Mouse (Mus musculus): Measurements from ENCODE around the gene Mbnl2. TPM values are rescaled to one million over a fixed set of nuclear protein-coding genes. Genes with fewer than 3 reads are reported as not detected.

Gene Mbnl2
- polyA plus RNA-seq, 1 experiment from 2014 or later = 36.4 TPM

DNA sequence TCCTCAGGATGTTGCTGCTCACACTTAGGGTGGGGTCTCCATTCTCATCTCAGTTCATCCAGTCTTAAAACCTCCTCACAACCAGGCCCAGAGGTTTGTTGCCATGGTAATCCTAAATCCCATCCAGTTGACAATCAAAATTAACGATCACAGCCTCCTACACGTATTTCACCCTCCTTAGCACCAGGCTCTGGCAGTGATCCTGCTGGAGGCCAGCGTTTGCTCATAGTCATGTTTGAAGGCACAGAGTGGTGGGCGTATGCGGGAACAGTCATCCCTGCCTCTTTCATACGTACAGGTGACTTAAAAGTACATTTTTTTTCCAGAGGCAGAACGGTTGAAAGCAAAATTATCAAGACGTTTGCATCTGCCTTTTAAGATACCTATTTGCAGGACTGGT, 8.3 kb downstream of the Mbnl2 start:
- Histone ChIP-seq H3K27ac (ENCODE audit: low read depth, low read length) (no peak overlapping the region), H3K36me3 (ENCODE audit: control insufficient read depth, insufficient read depth, low read length) (no peaks in the 10 kb centered on the region), H3K9me3 (ENCODE audit: control insufficient read depth, low read length) (no peaks in the 10 kb centered on the region), H3K4me2 (no peak overlapping the region), H3K4me1 (ENCODE audit: control insufficient read depth, insufficient read depth, low read length) (peaks cover 3% of the 10 kb centered on the region), H3K27me3 (ENCODE audit: control insufficient read depth, insufficient read depth, low read length) (no peaks in the 10 kb centered on the region), H3K4me3 (ENCODE audit: low read depth, low read length) (no peak overlapping the region), H3K9ac (ENCODE audit: low read length) (no peak overlapping the region)
- DNase-seq (ENCODE audit: low spot score, missing footprints) (no peak), ATAC-seq (ENCODE audit: low FRiP score) (no peak)
- WGBS = 76% methylated on average over 8 of the region's 8 CpGs

DNA sequence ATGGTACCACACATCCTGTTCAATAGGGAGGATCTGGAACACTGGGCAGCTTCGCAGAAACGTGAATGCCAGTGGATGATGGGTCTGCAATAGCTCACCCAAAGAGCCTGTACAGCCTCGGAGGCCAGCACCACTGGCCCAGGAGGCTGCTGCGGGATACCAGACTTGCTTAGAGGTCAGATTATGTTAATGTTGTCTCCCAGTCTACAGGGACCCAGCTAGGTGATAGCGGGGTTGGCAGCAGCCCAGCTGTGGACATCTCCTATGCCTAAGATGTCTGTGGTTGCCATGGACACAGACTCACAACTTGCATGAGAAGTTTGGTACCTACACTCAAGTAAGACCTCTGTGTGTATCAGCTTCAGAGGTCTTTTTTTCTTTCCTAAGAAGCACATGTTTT, 9.0 kb downstream of the Mbnl2 start:
- ATAC-seq (ENCODE audit: low FRiP score) = no peak
- H3K9me3 ChIP-seq (ENCODE audit: control insufficient read depth, low read length) = no peaks in the 10 kb centered on the region

DNA sequence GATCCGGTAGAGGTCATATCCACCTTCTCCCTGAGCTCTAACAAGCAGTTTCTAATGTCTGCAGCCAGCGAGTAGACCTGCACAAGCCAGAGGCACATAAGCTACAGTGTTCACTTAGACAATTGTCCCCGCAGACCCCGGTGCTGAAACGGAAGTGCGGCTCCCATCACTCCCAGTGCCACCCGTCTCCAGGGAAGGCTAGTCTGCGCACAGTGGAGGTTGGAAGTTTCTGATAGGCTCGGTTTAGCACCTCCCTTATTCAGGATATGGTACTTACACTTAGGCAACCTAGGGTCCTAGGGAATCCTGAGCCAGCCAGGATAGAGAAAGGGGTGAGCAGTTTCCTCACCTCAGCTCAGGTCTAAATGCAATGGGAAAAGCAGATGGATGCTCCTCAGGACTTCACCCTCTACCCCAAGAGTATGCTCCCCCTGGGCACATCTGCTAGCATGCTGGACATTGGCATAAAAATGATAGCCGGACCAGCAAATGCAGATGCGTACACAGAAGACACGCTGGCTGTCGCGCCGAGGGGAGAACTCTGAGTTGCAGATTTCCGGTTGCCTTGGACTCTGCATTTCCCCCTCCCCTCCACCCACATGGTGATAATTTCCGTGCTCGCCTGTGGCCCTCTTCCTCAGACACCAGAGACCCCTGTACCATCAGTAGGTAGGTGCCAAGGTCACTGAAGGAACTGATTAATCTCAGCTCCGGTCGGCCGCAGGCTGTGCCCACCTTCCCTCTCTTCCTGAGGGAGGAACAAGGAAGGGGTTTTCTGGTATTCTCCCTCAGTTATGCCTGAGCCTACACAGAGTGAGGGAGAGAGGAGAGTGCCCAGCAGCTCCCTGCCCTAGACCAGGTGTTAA, 11.9 kb downstream of the Mbnl2 start:
- peaks cover 2% of the 10 kb centered on the region; the same call in 1 of the 2 replicates for H3K4me1 ChIP-seq (ENCODE audit: control insufficient read depth, insufficient read depth, low read length)
- no peak for ATAC-seq (ENCODE audit: low FRiP score)
- no peak overlapping the region for H3K27ac ChIP-seq (ENCODE audit: low read depth, low read length)
- H3K4me3 ChIP-seq (ENCODE audit: low read depth, low read length) = no peak overlapping the region
- no peaks in the 10 kb centered on the region for H3K27me3 ChIP-seq (ENCODE audit: control insufficient read depth, insufficient read depth, low read length)
- H3K4me2 ChIP-seq = no peak overlapping the region
- 54% methylated on average over 21 of the region's 21 CpGs for WGBS
- no peaks in the 10 kb centered on the region for H3K9me3 ChIP-seq (ENCODE audit: control insufficient read depth, low read length)
- no peak overlapping the region for H3K9ac ChIP-seq (ENCODE audit: low read length)
- DNase-seq (ENCODE audit: low spot score, missing footprints) = no peak
- H3K36me3 ChIP-seq (ENCODE audit: control insufficient read depth, insufficient read depth, low read length) = no peaks in the 10 kb centered on the region

More for the DNA sequence above, 9.0 kb downstream of the Mbnl2 start:
- peaks cover 2% of the 10 kb centered on the region for H3K4me1 ChIP-seq (ENCODE audit: control insufficient read depth, insufficient read depth, low read length)
- 80% methylated on average over 5 of the region's 5 CpGs for WGBS
- DNase-seq (ENCODE audit: low spot score, missing footprints) = no peak
- H3K9ac ChIP-seq (ENCODE audit: low read length) = no peak overlapping the region
- no peak overlapping the region for H3K4me2 ChIP-seq
- H3K27me3 ChIP-seq (ENCODE audit: control insufficient read depth, insufficient read depth, low read length) = no peaks in the 10 kb centered on the region
- H3K4me3 ChIP-seq (ENCODE audit: low read depth, low read length) = no peak overlapping the region
- H3K27ac ChIP-seq (ENCODE audit: low read depth, low read length) = no peak overlapping the region
- no peaks in the 10 kb centered on the region for H3K36me3 ChIP-seq (ENCODE audit: control insufficient read depth, insufficient read depth, low read length)

GRCm38 (mm10) chr14:120287987-120288275, 12.5 kb downstream of the Mbnl2 start:
- Histone ChIP-seq H3K36me3 (ENCODE audit: control insufficient read depth, insufficient read depth, low read length) (no peaks in the 10 kb centered on the region), H3K9me3 (ENCODE audit: control insufficient read depth, low read length) (no peaks in the 10 kb centered on the region), H3K9ac (ENCODE audit: low read length) (no peak overlapping the region), H3K4me2 (no peak overlapping the region), H3K27ac (ENCODE audit: low read depth, low read length) (no peak overlapping the region), H3K4me1 (ENCODE audit: control insufficient read depth, insufficient read depth, low read length) (peaks cover 2% of the 10 kb centered on the region; the same call in 1 of the 2 replicates), H3K4me3 (ENCODE audit: low read depth, low read length) (no peak overlapping the region), H3K27me3 (ENCODE audit: control insufficient read depth, insufficient read depth, low read length) (no peaks in the 10 kb centered on the region)
- ATAC-seq (ENCODE audit: low FRiP score) = no peak
- no peak for DNase-seq (ENCODE audit: low spot score, missing footprints)

- peaks cover 2% of the 10 kb centered on the region; the same call in 1 of the 2 replicates for H3K4me1 ChIP-seq (ENCODE audit: control insufficient read depth, insufficient read depth, low read length)
- H3K36me3 ChIP-seq (ENCODE audit: control insufficient read depth, insufficient read depth, low read length) = no peaks in the 10 kb centered on the region
- no peak for ATAC-seq (ENCODE audit: low FRiP score)
- H3K4me2 ChIP-seq = no peak overlapping the region
- no peaks in the 10 kb centered on the region for H3K27me3 ChIP-seq (ENCODE audit: control insufficient read depth, insufficient read depth, low read length)
- no peak for DNase-seq (ENCODE audit: low spot score, missing footprints)
- 92% methylated on average over 10 of the region's 10 CpGs for WGBS
- no peak overlapping the region for H3K9ac ChIP-seq (ENCODE audit: low read length)
- no peaks in the 10 kb centered on the region for H3K9me3 ChIP-seq (ENCODE audit: control insufficient read depth, low read length)
- H3K27ac ChIP-seq (ENCODE audit: low read depth, low read length) = no peak overlapping the region
- H3K4me3 ChIP-seq (ENCODE audit: low read depth, low read length) = no peak overlapping the region
These were observed 13.0 kb downstream of the Mbnl2 start for GRCm38 (mm10) chr14:120288378-120289002.

DNA sequence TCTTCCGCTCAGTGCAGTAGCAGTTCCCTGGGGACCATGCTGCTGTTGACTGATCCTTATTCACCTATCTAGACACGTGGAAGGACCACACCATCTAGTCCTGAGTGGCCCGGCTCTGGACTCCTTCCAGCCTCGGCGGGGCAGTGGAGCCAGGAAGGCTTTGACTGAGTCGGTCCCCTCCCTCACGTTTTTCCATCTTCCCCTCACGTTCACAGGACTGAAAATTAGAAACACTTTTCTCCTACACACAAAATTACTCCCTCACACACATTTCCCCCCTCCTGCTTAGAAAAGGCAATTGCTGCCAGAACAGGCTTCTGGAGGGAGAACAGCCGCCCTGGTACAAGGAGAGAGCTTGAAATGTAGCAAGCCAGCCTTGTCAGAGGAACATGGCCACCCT, 13.6 kb downstream of the Mbnl2 start:
- Histone ChIP-seq H3K4me3 (ENCODE audit: low read depth, low read length) (no peak overlapping the region), H3K9ac (ENCODE audit: low read length) (no peak overlapping the region), H3K27ac (ENCODE audit: low read depth, low read length) (no peak overlapping the region), H3K27me3 (ENCODE audit: control insufficient read depth, insufficient read depth, low read length) (no peaks in the 10 kb centered on the region), H3K36me3 (ENCODE audit: control insufficient read depth, insufficient read depth, low read length) (no peaks in the 10 kb centered on the region), H3K4me2 (no peak overlapping the region), H3K9me3 (ENCODE audit: control insufficient read depth, low read length) (no peaks in the 10 kb centered on the region), H3K4me1 (ENCODE audit: control insufficient read depth, insufficient read depth, low read length) (peaks cover 2% of the 10 kb centered on the region; the same call in 1 of the 2 replicates)
- ATAC-seq (ENCODE audit: low FRiP score) = no peak
- WGBS = 89% methylated on average over 9 of the region's 9 CpGs
- no peak for DNase-seq (ENCODE audit: low spot score, missing footprints)

- ATAC-seq (ENCODE audit: low FRiP score) = no peak
- no peak overlapping the region for H3K4me3 ChIP-seq (ENCODE audit: low read depth, low read length)
These were observed 14.1 kb downstream of the Mbnl2 start for GRCm38 (mm10) chr14:120289528-120289927.

DNA sequence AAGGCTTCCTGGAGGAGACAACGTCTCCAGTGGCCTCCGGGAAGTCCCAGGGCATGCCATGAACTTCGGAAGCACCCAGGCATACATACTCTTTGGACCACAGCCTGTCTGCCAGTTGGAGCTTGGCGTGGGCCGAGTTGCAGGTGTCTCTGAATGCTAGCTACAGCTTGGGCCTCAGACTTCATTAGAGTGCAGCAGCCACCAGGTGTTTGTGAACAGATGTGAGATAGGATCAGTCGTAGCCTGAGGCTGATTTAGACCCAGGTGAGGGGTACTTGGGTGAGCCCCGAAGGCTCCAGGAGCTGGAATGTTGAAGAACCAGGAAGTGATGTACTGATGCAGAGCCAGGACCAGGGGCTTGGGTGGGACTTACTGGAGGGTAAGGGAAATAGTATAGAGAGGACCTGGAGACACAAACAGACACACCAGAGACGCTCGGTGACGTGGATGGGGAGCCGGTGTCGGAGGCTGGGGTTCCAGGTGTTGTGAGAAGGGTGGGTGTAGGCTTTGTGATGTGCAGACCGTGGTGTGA, 15.8 kb downstream of the Mbnl2 start:
- H3K9me3 ChIP-seq (ENCODE audit: control insufficient read depth, low read length) = no peaks in the 10 kb centered on the region
- no peak overlapping the region for H3K4me3 ChIP-seq (ENCODE audit: low read depth, low read length)
- H3K9ac ChIP-seq (ENCODE audit: low read length) = no peak overlapping the region
- no peaks in the 10 kb centered on the region for H3K36me3 ChIP-seq (ENCODE audit: control insufficient read depth, insufficient read depth, low read length)
- H3K27ac ChIP-seq (ENCODE audit: low read depth, low read length) = no peak overlapping the region
- peaks cover 2% of the 10 kb centered on the region; the same call in 1 of the 2 replicates for H3K4me1 ChIP-seq (ENCODE audit: control insufficient read depth, insufficient read depth, low read length)
- no peak overlapping the region for H3K4me2 ChIP-seq
- WGBS = 93% methylated on average over 13 of the region's 13 CpGs
- no peak for ATAC-seq (ENCODE audit: low FRiP score)
- H3K27me3 ChIP-seq (ENCODE audit: control insufficient read depth, insufficient read depth, low read length) = no peaks in the 10 kb centered on the region
- no peak for DNase-seq (ENCODE audit: low spot score, missing footprints)

More at GRCm38 (mm10) chr14:120289528-120289927, 14.1 kb downstream of the Mbnl2 start:
- Histone ChIP-seq H3K9me3 (ENCODE audit: control insufficient read depth, low read length) (no peaks in the 10 kb centered on the region), H3K9ac (ENCODE audit: low read length) (no peak overlapping the region), H3K27ac (ENCODE audit: low read depth, low read length) (no peak overlapping the region), H3K4me1 (ENCODE audit: control insufficient read depth, insufficient read depth, low read length) (peaks cover 2% of the 10 kb centered on the region; the same call in 1 of the 2 replicates), H3K27me3 (ENCODE audit: control insufficient read depth, insufficient read depth, low read length) (no peaks in the 10 kb centered on the region), H3K36me3 (ENCODE audit: control insufficient read depth, insufficient read depth, low read length) (no peaks in the 10 kb centered on the region), H3K4me2 (no peak overlapping the region)
- no peak for DNase-seq (ENCODE audit: low spot score, missing footprints)
- WGBS = 89% methylated on average over 7 of the region's 7 CpGs

DNA sequence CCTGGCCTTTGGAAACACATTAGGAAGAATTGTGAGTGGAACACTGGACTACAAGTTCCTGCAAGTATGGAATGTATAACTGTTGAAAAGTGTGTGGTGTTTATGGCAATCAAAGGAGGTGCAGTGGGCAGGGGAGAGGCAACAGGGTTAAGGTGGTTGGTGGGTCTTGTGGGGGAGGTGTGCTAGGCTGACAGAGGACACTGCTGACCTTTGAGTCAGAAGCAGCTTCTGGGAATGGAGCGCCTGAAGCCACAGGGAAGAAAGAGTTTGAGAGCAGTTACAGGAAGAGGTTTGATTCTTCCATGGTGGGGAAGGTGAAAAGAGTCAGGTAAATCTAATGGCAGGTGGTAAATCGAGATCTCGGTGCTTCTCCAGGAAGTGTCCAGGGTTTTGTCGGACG, 16.7 kb downstream of the Mbnl2 start:
- H3K4me1 ChIP-seq (ENCODE audit: control insufficient read depth, insufficient read depth, low read length) = peaks cover under 1% of the 10 kb centered on the region; the same call in 1 of the 2 replicates
- H3K27me3 ChIP-seq (ENCODE audit: control insufficient read depth, insufficient read depth, low read length) = no peaks in the 10 kb centered on the region
- no peak overlapping the region for H3K27ac ChIP-seq (ENCODE audit: low read depth, low read length)
- no peak overlapping the region for H3K4me2 ChIP-seq
- no peak for DNase-seq (ENCODE audit: low spot score, missing footprints)
- H3K9me3 ChIP-seq (ENCODE audit: control insufficient read depth, low read length) = no peaks in the 10 kb centered on the region
- no peak overlapping the region for H3K9ac ChIP-seq (ENCODE audit: low read length)
- no peaks in the 10 kb centered on the region for H3K36me3 ChIP-seq (ENCODE audit: control insufficient read depth, insufficient read depth, low read length)
- no peak overlapping the region for H3K4me3 ChIP-seq (ENCODE audit: low read depth, low read length)
- ATAC-seq (ENCODE audit: low FRiP score) = no peak
- WGBS = 86% methylated on average over 5 of the region's 5 CpGs
